Mouse (Mus musculus) Patski (cell line): ENCODE measurements around the gene Tarbp1. TPM values are rescaled to one million over a fixed set of nuclear protein-coding genes. Genes with fewer than 3 reads are reported as not detected.

Experiments used
- ATAC-seq: fragments of 100-300 bp; one replicate; pipeline ENCODE4 v1.8.0; 2021
- CTCF ChIA-PET: fragments of 350-600 bp; sonication (Branson Sonifier 250); formaldehyde crosslinking; loops from one replicate; lab custom pipeline; 2022; ENCODE audit warnings: inconsistent platforms; lab: Charles Lee
- POLR2A ChIA-PET: fragments of 350-600 bp; sonication (Branson Sonifier 250); formaldehyde crosslinking; loops from one replicate; lab custom pipeline; 2022; ENCODE audit warnings: antibody characterized with exemption, inconsistent platforms; lab: Charles Lee
- DNase-seq: peaks from one replicate; pipeline ENCODE4 v3.0.0-alpha.2; 2011; ENCODE audit warnings: low read depth, low spot score
- H3K27me3 ChIP-seq: fragments of 371-371 bp; one replicate; pipeline ENCODE4 v1.5.1; 2021
- CTCF ChIP-seq: fragments of 100-300 bp; IDR thresholded peaks from one replicate; pipeline ENCODE4 v1.5.1; 2021
- in situ Hi-C: fragments of 300-500 bp; cut with MboI; formaldehyde crosslinking; loops from 3 replicates; pipeline ENCODE4 v1.11.1; 2018; ENCODE audit warnings: low pct_unique_long_range_greater_than_20kb, mixed read lengths
- polyA plus RNA-seq: library from polyadenylated mRNA; unstranded; gene quantifications from one replicate; pipeline ENCODE4 v1.2.3, GENCODE M21; 2021

The Tarbp1 gene
- 8.7 TPM for polyA plus RNA-seq

DNA sequence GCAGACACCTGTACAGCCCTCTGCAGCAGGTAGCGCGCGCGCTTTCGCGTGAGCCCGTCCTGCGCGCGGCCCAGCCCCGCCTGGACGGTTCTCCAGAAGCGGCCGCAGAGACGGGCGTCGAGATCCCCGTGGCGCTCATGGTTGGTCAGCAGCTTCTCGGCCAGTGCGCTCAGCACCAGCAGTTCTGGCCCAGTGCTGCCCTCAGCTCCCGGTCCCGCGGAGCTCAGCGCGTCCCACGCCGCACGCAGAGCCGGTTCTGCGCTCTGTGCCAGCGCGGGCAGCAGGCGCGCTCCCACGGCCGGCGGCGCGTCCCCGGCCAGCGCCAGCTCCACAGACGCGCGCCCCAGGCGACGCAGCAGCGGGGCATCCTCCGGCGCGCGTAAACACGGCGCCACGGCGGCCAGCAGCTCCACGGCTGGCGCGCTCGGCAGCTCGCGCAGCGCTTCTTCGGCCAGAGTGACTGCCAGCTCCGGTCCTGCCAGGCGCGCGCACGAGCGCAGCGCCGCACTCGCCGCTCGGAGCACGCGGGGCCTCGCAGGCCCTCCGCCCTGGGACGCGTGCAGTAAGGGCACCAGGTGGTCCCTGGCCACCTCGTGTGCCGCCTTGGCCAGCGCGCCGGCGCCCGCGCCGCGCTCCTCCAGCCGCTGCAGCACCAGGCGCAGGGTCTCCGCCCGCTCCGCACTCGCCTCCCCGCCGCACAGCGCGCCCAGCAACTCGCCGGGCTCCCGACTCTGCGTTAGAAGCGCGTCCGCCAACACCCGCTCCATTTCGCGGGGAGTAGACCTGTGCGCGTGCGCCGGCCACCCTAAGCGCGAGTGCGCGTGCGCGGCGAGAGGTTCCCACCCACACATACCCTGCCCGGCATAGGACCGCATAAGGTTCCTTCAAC lies at the start of gene Tarbp1:
Tarbp1 (minus strand) TSS at position 767 of the 889 bp plus-strand sequence.
- ATAC-seq: peak; percentile 72
- in situ Hi-C loops: loop anchor here (5.0 kb wide), 1 partner anchor 217 kb away; no protein-coding TSS in a partner anchor
- no peaks in the 10 kb centered on the region for H3K27me3 ChIP-seq
- TF ChIP-seq CTCF: no peak
- ChIA-PET CTCF (interaction anchor here (0.8 to 0.9 kb wide), 2 partner anchors 52 to 216 kb away, joined by 3 read pairs; partner anchors contain the start of gene Coa6), POLR2A (interaction anchor here (0.6 kb wide), 1 partner anchor 78 kb away, joined by 3 read pairs; no protein-coding TSS in a partner anchor)
- DNase-seq: no peak

DNA sequence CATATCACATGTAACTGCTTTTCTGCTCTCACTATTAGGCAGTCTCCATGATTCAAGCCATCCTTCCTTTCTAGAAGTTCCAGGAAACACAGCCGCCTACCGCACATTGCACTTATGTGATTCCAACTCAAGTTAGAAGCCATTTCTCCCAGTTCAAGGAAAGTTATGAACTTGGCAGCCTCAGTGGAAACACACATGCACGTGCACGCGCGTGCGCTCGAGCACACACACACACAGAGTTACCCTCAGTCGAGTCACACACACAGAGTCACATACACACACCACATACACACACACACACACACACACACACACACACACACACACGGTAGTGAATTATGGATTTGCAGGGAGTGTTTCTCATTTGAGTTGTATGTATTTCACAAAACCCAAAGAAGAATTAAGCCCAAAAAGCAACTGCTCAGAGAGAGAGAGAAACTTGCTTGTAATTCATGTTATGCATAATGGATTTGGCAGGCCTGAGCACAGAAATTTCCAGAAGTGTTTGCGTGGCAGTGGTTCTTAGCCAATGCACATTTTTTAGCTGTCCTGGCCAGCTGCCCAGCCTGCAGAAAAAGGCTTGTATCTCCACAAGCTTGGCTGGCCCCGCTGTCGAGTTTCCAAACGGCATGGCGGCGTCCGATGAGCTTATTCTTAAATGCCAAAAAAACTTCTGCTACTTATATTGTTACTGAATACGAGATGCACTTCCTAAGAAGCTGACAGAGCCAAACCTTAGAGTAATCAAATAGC lies 49.5 kb upstream of the Tarbp1 start:
- no peak for TF ChIP-seq CTCF
- DNase-seq (peak; percentile 80), ATAC-seq (no peak)
- H3K27me3 ChIP-seq: no peaks in the 10 kb centered on the region
- ChIA-PET CTCF (interaction anchor here (1.0 to 1.3 kb wide), 2 partner anchors 12 to 43 kb away, joined by 3 to 5 read pairs; no protein-coding TSS in a partner anchor), POLR2A (interaction anchor here (0.7 to 0.8 kb wide), 2 partner anchors 9 to 11 kb away, joined by 3 read pairs; no protein-coding TSS in a partner anchor)
- in situ Hi-C loops: no loop called here

- TF ChIP-seq CTCF: no peak
- in situ Hi-C loops: no loop called here
- POLR2A ChIA-PET: interaction anchor here (1.1 to 1.2 kb wide), 2 partner anchors 14 to 16 kb away, joined by 3 to 4 read pairs; no protein-coding TSS in a partner anchor
- CTCF ChIA-PET: interaction anchor here (0.8 to 1.4 kb wide), 2 partner anchors 63 to 398 kb away, joined by 3 to 4 read pairs; no protein-coding TSS in a partner anchor
- ATAC-seq (peak; percentile 75), DNase-seq (no peak)
- no peaks in the 10 kb centered on the region for H3K27me3 ChIP-seq
These were observed 48.3 kb upstream of the Tarbp1 start for GRCm38 (mm10) chr8:126523060-126523574.

DNA sequence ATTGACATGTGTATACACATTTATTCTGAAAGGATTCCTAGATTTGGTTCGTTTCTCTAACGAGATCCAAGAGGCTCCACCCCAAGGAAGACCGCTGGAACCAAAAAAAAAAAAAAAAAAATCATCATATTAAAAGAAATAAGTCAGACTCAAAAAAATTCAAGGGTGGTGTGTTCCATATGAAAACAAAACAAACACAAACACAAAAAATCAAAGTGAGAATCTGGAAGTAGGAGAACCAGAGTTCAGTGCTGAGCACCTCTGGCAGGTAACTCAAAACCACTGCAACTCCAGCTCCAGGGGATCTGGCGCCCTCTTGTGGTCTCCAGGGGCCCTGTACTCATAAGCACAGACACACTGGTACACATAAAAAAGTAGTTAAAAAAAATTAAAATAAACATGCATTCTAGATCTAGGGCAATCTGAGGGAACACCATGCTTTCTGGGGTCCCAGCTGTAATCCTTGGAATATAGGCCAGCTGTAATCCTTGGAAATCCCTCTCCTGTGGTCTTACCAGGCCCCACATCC lies 44.6 kb upstream of the Tarbp1 start:
- DNase-seq (no peak), ATAC-seq (no peak)
- peak; percentile 37 for TF ChIP-seq CTCF
- H3K27me3 ChIP-seq: no peaks in the 10 kb centered on the region
- ChIA-PET POLR2A (no interaction called here), CTCF (no interaction called here)
- in situ Hi-C loops: no loop called here

- in situ Hi-C loops: no loop called here
- peak; percentile 89 for DNase-seq
- TF ChIP-seq CTCF: no peak
These were observed 42.0 kb upstream of the Tarbp1 start for GRCm38 (mm10) chr8:126516620-126517577.

DNA sequence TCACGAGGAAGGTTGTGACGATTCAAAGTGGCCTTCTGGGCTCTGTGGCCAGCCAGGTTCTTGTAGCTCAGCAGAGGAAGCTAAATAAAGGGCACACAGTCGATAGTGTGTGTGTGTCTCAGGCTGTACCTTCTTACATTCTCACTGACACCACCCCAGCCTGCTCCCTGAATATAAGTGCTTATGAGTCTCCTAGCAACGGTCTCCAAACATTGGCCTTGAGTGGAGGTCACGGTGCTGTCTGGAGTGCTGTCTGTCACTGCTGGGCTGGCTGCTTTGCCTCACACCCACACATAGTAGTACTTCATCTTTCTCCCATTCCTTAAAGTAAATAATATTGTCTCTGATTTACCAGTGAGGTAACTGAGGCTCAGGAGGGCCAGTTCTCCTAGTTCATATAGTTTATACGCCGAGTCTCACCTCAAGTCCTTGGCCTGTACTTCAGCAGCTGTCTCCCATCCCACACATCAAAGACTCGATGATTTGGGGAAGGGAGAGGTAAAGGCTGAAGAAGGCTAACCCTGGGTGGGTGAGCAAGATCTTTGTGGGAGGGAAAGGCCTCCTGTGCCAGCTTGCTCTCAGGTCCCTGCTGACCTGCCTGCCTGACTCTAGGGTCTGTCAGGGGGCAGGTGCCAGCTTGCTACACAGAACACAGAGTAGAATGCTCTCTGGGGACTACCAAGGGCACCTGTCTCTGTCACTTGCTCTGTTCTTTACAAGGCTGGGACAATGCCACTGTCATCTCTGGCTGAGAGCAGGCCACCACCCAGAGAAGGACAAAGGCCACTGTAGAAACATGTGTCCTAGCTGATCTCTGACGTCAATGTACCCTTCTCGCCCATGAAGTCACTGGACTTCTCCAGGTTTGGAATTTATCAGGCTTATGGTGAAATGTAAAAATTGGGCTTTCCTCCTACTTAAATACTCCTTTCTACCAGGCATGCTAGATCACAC lies 39.4 kb upstream of the Tarbp1 start:
- in situ Hi-C loops: no loop called here
- H3K27me3 ChIP-seq: no peaks in the 10 kb centered on the region
- CTCF ChIA-PET: no interaction called here
- no peak for ATAC-seq
- DNase-seq: no peak
- POLR2A ChIA-PET: interaction anchor here (0.9 to 1.4 kb wide), 3 partner anchors 11 to 78 kb away, joined by 3 read pairs; no protein-coding TSS in a partner anchor
- TF ChIP-seq CTCF: no peak

More at GRCm38 (mm10) chr8:126516620-126517577, 42.0 kb upstream of the Tarbp1 start:
- CTCF ChIA-PET: interaction anchor here (0.8 to 1.6 kb wide), 6 partner anchors 9 to 70 kb away, joined by 3 to 6 read pairs (median 3); no protein-coding TSS in a partner anchor
- ATAC-seq: peak; percentile 21
- POLR2A ChIA-PET: interaction anchor here (0.6 kb wide), 1 partner anchor 73 kb away, joined by 7 read pairs; no protein-coding TSS in a partner anchor
- no peaks in the 10 kb centered on the region for H3K27me3 ChIP-seq

DNA sequence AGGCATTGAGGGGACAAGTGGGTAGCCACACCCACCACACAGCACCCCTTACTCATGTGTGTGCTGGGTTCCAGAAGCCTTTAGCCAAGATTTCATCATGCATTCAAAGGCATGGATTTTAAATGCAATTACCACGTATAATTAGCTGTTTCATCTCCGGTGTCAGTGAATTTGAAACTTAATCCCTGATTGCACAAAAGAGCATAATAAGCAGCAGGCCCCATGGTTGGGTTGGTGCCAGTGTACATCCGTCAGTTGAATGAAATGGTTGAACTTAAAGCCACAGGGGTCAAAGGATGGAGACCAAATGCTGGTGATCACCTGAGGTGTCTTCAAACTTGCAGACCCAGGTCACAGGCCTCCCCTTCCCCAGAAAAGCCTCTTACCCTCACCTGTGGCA lies 36.0 kb upstream of the Tarbp1 start:
- no peaks in the 10 kb centered on the region for H3K27me3 ChIP-seq
- no peak for TF ChIP-seq CTCF
- ChIA-PET CTCF (no interaction called here), POLR2A (no interaction called here)
- in situ Hi-C loops: no loop called here
- ATAC-seq (no peak), DNase-seq (no peak)

GRCm38 (mm10) chr8:126509635-126510034 lies 34.8 kb upstream of the Tarbp1 start:
- DNase-seq (no peak), ATAC-seq (no peak)
- POLR2A ChIA-PET: no interaction called here

More at GRCm38 (mm10) chr8:126509635-126510034, 34.8 kb upstream of the Tarbp1 start:
- CTCF ChIA-PET: interaction anchor here (2.1 kb wide), 1 partner anchor 17 kb away, joined by 6 read pairs; no protein-coding TSS in a partner anchor
- in situ Hi-C loops: no loop called here
- no peaks in the 10 kb centered on the region for H3K27me3 ChIP-seq
- TF ChIP-seq CTCF: no peak
